Mouse (Mus musculus): Measurements from ENCODE around the gene Fras1. TPM values are rescaled to one million over a fixed set of nuclear protein-coding genes. Genes with fewer than 3 reads are reported as not detected.

Fras1 gene
- total RNA-seq (2021), result 1 to 10 TPM; 1.2 to 1.9 TPM
- long read RNA-seq, experiment 1, result 0 reads
- long read RNA-seq, experiment 2, result 0 reads

DNA sequence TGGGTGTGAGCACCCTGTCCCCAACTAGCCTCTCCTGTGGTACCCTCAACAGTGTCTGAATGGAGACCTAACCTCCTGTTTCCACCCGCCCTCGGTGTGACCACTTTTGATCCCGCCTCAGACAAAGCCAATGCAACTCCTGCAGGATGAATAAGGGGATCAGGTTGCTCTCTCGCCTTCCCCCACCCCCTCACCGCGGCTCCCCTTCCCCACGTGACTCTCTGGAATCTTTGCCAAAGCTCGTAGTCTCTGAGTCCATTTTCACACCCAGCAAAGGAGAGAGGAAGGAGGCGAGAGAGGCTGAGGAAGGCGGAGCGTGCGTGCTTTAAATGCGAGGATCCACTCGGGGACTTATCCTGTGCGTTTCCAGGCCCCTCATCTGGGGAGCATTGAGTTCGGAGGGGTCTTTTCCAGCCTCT, at the start of gene Fras1:
TSS of gene Fras1 (plus strand) at position 389 of the 419 bp plus-strand sequence.
- DNase-seq (ENCODE audit: low spot score in 2 of 2), result no peak

DNA sequence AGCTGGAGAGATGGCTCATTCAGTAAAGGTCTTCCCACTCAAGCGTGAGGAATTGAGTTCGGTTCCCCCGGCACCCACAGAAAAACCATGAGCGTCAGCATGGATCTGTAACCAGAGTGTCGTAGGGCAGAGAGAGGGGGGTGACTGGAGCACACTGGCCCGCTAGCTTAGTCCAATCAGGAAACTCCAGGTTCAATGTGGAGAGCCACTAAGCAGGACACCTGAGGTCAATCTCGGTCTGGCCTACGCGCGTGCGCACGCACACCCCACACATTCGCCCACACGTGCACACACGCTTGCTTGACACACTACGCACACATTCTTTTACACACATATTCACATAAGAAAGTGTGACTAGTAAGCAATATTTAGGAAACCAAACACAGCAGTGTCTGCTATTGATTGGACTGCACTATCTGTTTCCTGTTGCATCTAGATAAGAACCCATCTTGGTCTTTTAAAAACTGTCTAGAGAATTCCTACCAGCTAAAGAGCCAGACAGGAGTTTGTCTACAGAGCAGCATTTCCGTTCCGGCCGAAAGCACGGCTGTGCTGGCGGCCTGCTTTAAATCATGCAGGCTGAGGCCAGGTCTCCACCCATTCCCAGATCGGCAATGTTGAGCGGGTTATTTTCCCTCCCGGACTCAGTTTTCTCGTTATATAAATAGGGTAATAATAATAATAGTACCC, 42.6 kb upstream of the Fras1 start:
- no peak for DNase-seq (ENCODE audit: low spot score in 2 of 2)

- no peak for DNase-seq (ENCODE audit: low spot score in 2 of 2)
These were observed 42.1 kb upstream of the Fras1 start for GRCm38 (mm10) chr5:96331738-96332070.

GRCm38 (mm10) chr5:96333963-96334362, 39.8 kb upstream of the Fras1 start:
- DNase-seq (ENCODE audit: low spot score in 2 of 2), result no peak

DNA sequence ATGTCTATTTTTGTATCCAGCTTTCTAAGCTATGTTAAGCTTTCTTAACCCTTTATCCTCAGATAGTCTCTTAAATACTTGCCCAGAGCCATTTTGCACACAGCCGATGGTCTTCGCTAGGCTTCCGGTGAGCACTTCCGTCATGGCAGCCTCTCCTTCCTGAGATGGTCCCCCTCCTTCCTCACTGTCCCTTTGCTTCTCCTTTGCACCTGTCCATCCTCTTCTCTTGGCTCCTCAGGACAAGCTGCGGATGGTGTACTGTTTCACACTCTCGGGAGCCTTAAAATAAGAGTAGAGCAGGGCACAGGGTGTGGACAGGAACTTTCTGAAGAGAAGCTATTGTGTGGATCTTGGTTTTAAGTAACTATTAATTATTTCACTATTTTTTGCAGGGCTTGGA, 33.2 kb upstream of the Fras1 start:
- DNase-seq (ENCODE audit: low spot score in 2 of 2), result no peak

GRCm38 (mm10) chr5:96344983-96345382, 28.8 kb upstream of the Fras1 start:
- DNase-seq (ENCODE audit: low spot score in 2 of 2), result no peak

- DNase-seq (ENCODE audit: low spot score in 2 of 2), result no peak
These were observed 21.8 kb upstream of the Fras1 start for GRCm38 (mm10) chr5:96351963-96352362.

DNA sequence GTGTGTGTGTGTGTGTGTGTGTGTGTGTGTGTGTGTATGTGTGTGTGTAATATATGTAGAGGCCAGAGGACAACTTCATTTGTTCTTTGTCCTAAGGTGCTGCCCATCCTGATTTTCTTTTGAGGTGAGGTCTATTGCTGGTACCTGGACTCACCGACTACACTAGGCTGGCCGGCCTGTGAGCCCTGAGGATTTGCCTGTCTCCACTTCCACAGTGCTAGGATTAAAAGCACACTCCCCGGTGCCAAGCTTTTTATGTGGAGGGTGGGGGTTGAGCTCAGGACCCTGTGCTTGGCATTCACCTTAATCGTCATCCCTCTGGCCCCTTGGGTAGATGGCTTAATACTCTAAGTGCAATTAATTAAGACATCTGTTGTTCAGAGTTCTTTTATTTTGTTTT, 9.8 kb upstream of the Fras1 start:
- DNase-seq (ENCODE audit: low spot score in 2 of 2), result no peak

DNA sequence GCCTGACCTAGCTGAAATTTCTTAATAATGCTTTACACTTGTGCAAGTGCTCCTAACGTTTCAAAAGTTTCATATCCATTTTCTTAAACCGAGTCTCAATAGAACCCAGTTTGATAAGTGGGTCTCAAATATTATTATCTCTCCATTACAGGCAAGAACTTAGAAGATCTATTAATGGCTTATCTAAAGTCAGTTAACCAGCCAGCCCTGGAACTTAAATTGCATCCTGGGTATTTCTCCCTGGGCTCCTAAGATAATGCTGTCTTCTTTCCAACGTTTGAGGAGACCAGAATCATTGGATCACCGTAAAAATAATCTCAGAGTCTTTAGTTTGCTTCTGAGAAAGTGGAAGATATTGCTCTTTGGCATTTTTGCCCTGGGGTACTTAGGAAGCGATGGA, 8.2 kb upstream of the Fras1 start:
- DNase-seq (ENCODE audit: low spot score in 2 of 2), result no peak

GRCm38 (mm10) chr5:96367260-96367659, 6.5 kb upstream of the Fras1 start:
- no peak for DNase-seq (ENCODE audit: low spot score in 2 of 2)

DNA sequence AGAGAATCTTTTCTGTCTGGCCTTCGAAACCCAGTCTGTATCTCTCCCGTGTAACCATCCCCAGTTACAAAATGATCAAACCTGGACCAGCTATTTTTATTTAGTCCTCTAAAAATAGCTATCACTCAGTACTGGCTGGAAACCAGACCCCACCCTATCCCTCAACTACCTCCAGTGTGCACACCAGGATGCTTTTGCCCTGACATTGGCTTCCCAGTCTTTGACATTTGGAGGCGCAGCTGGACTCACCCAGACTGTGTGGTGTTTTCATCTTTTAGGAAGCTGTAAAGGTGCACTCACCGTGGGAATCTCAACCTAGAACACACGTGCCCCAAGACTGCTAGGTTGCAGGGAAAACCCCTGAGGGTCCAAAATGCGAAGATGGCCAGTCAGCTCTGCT, 649 bp upstream of the Fras1 start:
- no peak for DNase-seq (ENCODE audit: low spot score in 2 of 2)

GRCm38 (mm10) chr5:96373986-96374901, 489 bp downstream of the Fras1 start:
- peak; percentile 35 to 51 for DNase-seq (ENCODE audit: low spot score in 2 of 2)

DNA sequence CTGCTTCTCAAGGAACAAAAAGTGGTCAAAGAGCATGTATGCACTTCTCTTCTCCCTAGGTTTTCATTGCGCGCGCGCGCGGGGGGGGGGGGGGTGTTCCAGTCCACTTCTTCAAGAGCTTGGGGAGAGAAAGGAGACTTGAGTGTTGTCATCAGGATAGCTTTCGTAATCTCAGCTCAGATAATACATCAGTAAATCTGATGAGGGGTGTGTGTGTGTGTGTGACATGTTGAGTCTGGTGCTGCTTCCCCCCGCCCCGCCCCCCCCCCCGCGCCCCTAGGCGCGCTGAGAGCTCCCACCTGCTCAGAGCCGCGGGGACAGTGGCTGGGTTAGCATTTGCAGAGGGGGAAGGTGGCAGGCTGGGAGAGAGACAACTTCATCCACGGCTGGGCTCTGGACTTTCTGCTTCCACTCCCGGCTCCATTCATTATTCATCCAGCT, 1.7 kb downstream of the Fras1 start:
- DNase-seq (ENCODE audit: low spot score in 2 of 2), result no peak

DNA sequence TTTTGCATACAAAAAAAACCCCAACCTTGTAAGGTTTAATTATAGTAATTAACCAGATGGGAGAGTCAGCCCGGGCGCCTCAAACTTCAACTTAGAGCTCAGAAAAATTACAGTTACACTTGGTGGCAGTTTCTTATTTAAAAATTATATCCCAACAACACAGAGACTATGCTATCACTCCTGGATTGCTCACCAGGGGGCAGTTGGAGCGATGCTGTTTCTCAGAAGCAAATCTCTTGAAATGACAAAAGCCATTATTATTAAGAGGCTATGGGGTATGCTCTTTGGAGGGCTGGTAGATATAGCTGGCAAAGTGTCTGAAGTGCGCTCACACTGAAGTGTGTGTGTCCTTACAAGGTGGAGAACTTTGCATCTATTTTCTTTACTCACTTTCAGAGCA, 2.5 kb downstream of the Fras1 start:
- no peak for DNase-seq (ENCODE audit: low spot score in 2 of 2)

DNA sequence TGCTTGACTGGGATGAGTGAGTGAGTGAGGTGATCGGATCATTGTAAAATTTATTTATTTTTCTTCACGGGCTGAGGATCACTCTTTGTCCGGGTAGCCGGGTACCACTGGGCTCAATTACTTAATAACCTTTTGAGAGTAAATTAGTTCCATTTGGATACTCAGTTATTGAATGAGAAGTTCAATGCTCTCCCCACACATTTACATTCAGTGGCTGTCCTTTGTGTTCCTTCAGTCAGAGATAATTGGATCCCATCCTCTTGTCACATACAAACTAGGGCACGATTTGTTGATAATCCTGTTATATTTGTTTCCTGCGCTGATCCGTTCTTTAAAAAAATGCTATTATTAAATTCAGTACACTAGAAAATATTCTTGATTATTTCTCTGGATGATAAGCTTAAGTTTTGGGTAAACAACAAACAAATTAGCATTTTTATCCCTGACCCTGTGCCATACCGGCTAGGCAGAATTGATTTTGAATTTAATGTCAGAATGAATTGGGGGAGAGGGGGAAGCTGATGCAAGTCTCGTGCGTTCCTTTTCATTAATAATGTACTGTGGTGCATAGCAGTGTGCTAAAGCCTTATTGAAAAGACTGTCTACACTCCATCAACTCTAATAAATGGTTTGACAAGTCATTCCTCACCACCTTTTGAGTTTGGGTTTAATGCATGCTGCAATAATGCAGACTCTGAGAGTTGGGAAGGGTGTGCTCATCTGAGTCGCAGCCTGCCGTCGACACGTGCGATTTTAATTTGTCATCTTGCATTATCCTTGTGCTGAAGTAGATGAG, 12.6 kb downstream of the Fras1 start:
- no peak for DNase-seq (ENCODE audit: low spot score in 2 of 2)

GRCm38 (mm10) chr5:96388306-96388705, 14.6 kb downstream of the Fras1 start:
- DNase-seq (ENCODE audit: low spot score in 2 of 2), result no peak

DNA sequence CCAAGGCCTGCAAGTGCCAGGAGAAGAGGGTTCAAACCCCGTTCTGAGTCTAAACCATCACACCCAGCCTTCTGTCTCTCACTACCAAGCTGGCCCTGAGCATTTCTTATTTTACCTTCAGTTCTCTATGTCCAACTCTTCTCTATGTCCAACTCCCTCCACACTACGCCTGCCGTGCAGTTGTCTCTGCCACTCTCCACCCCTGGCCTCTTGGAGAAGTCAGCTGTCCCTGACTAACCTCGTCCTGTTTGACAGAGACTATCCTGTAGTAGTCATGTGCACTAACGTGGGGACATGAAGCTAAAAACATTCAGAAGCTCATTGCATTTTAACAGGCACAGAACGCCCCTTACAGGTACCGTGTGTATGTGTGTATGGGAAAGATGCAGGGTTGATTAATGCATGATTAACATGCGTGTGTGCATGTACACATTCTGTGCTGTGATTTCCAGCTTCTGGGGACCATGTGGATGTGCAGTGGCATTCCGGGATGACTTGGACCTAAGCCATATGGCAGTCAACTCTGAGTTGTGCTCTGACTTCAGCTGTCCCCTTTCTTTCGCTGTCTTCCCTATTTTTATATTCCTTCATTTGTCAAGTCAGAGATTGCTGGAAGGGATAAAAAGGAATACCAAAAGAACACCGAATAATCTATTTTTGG, 16.3 kb downstream of the Fras1 start:
- DNase-seq (ENCODE audit: low spot score in 2 of 2), result no peak

DNA sequence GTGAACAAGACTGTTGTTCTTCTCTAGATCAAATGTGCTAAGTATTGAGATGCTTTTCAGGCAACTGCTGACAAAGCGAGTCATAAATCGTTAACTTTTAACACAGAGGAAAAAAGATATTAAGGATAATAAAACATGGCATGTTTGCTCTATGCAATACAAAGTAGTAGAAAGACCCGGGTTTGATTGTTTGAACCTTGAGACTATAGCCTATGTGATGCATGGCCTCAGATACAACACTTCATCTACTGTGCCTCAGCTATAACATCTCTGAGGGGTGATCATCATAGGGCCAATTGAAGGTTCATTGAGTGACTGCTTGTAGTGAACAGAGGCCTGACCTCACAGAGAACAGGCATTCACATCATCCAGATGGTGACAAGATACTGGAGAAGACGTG, 17.3 kb downstream of the Fras1 start:
- DNase-seq (ENCODE audit: low spot score in 2 of 2), result no peak

GRCm38 (mm10) chr5:96394947-96395346, 21.2 kb downstream of the Fras1 start:
- no peak for DNase-seq (ENCODE audit: low spot score in 2 of 2)

DNA sequence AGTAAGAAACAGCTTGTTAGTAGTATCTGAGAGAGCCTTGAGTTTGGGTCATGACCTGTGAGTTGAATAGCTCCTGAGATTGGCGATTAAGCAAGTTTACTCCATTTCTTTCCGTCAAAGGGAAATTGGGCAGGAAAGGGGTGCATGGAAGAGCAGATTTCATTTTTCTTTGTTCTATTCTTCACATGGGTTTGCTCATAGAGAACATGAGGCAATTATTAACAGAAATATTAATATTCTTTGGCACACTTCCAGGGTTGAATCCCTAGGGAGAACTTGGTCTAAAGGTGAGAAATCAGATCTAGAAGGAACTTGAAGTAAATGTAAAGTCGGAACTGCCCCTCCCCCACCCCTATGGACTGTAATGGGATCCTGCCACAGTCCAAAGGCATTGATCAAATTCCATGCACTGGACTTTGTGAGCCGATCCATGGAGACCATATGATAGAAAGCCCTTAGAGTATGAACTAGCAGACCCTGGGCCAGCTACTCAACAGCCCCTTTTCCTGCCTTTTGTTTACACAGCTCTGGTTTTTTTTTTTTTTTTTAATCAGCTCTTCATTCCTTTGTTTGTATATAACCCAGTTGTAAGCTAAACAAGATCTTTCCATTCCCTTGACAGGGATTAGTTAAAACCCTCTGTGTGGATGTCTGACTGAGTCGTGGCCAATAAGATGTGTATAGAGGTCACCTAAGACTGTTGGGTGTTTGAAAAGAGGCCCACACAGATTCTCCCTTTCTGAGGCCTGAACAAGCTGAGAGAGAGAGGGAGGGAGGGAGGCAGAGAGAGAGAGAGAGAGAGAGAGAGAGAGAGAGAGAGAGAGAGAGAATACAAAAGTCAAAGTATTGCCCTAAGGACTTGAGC, 22.3 kb downstream of the Fras1 start:
- DNase-seq (ENCODE audit: low spot score in 2 of 2), result no peak
